Mouse (Mus musculus): ENCODE data around the gene Ada. TPM values are rescaled to one million over a fixed set of nuclear protein-coding genes. Genes with fewer than 3 reads are reported as not detected.

The Ada gene
- polyA plus RNA-seq, 1 experiment from 2014 or later, result 6.6 TPM

- WGBS, result 70% methylated on average over 5 of the region's 5 CpGs
- no peak overlapping the region for H3K4me3 ChIP-seq (replicated peaks)
- no peak overlapping the region for H3K4me2 ChIP-seq (replicated peaks)
- H3K4me1 ChIP-seq (replicated peaks), result peaks cover 7% of the 10 kb centered on the region
- no peak overlapping the region for H3K27ac ChIP-seq
- H3K9ac ChIP-seq, result no peak overlapping the region
- ATAC-seq, result no peak
- no peaks in the 10 kb centered on the region for H3K27me3 ChIP-seq (replicated peaks)
- H3K9me3 ChIP-seq, result no peaks in the 10 kb centered on the region
- 0 out of 2 replicates have a peak, but pooled peaks cover 3% of the 10 kb centered on the region for H3K36me3 ChIP-seq
Observed at GRCm38 (mm10) chr2:163726766-163727393, 23.2 kb downstream of the Ada start.

GRCm38 (mm10) chr2:163722550-163722949 lies 27.5 kb downstream of the Ada start:
- no peaks in the 10 kb centered on the region for H3K27me3 ChIP-seq (replicated peaks)
- no peak overlapping the region for H3K4me3 ChIP-seq (replicated peaks)
- H3K27ac ChIP-seq, result no peak overlapping the region
- WGBS, result 83% methylated on average over 7 of the region's 7 CpGs
- ATAC-seq, result no peak
- H3K4me2 ChIP-seq (replicated peaks), result no peak overlapping the region
- peaks cover 11% of the 10 kb centered on the region for H3K4me1 ChIP-seq (replicated peaks)
- no peaks in the 10 kb centered on the region for H3K9me3 ChIP-seq
- H3K9ac ChIP-seq, result no peak overlapping the region
- H3K36me3 ChIP-seq, result peaks cover 3% of the 10 kb centered on the region; the same call in 1 of the 2 replicates

- WGBS, result 49% methylated on average over 4 of the region's 4 CpGs
- H3K9ac ChIP-seq, result no peak overlapping the region
- H3K4me2 ChIP-seq (replicated peaks), result no peak overlapping the region
- peaks cover 21% of the 10 kb centered on the region for H3K4me1 ChIP-seq (replicated peaks)
- H3K27me3 ChIP-seq (replicated peaks), result no peaks in the 10 kb centered on the region
- H3K4me3 ChIP-seq (replicated peaks), result no peak overlapping the region
- H3K9me3 ChIP-seq, result no peaks in the 10 kb centered on the region
- H3K36me3 ChIP-seq, result no peaks in the 10 kb centered on the region; the same call in 1 of the 2 replicates
- 0 out of 2 replicates have a peak, but pooled peaks have one; percentile 18 for ATAC-seq
- H3K27ac ChIP-seq, result no peak overlapping the region
Observed at GRCm38 (mm10) chr2:163719616-163720015, 30.4 kb downstream of the Ada start.

- peak; percentile 79 for ATAC-seq
- no peaks in the 10 kb centered on the region; the same call in 1 of the 2 replicates for H3K36me3 ChIP-seq
- H3K4me1 ChIP-seq (replicated peaks), result peaks cover 20% of the 10 kb centered on the region; the same call in 1 of the 2 replicates
- H3K27ac ChIP-seq, result peak overlapping the region; percentile 54
- H3K9me3 ChIP-seq, result no peaks in the 10 kb centered on the region
- no peak overlapping the region for H3K4me3 ChIP-seq (replicated peaks)
- H3K4me2 ChIP-seq (replicated peaks), result 0 out of 2 replicates have a peak overlapping the region, but pooled peaks have one; percentile 30
- WGBS, result 31% methylated on average over 9 of the region's 9 CpGs
- no peaks in the 10 kb centered on the region for H3K27me3 ChIP-seq (replicated peaks)
- H3K9ac ChIP-seq, result no peak overlapping the region
Observed at GRCm38 (mm10) chr2:163718951-163719603, 31.0 kb downstream of the Ada start.

GRCm38 (mm10) chr2:163718526-163718925 lies 31.5 kb downstream of the Ada start:
- Histone ChIP-seq H3K36me3 (no peaks in the 10 kb centered on the region; the same call in 1 of the 2 replicates), H3K9ac (no peak overlapping the region), H3K4me1 (replicated peaks) (peaks cover 20% of the 10 kb centered on the region; the same call in 1 of the 2 replicates), H3K27ac (0 out of 2 replicates have a peak overlapping the region, but pooled peaks have one; percentile 54), H3K4me2 (replicated peaks) (no peak overlapping the region), H3K27me3 (replicated peaks) (no peaks in the 10 kb centered on the region), H3K4me3 (replicated peaks) (no peak overlapping the region), H3K9me3 (no peaks in the 10 kb centered on the region)
- 24% methylated on average over 2 of the region's 2 CpGs for WGBS
- ATAC-seq, result peak; percentile 11

GRCm38 (mm10) chr2:163716853-163717252 lies 33.2 kb downstream of the Ada start:
- H3K9ac ChIP-seq, result no peak overlapping the region
- 18% methylated on average over 6 of the region's 6 CpGs for WGBS
- H3K36me3 ChIP-seq, result no peaks in the 10 kb centered on the region; the same call in 1 of the 2 replicates
- no peaks in the 10 kb centered on the region for H3K27me3 ChIP-seq (replicated peaks)
- H3K4me3 ChIP-seq (replicated peaks), result no peak overlapping the region
- H3K4me2 ChIP-seq (replicated peaks), result no peak overlapping the region
- no peaks in the 10 kb centered on the region for H3K9me3 ChIP-seq
- H3K4me1 ChIP-seq (replicated peaks), result peaks cover 27% of the 10 kb centered on the region
- peak; percentile 67 for ATAC-seq
- 0 out of 2 replicates have a peak overlapping the region, but pooled peaks have one; percentile 24 for H3K27ac ChIP-seq

GRCm38 (mm10) chr2:163716448-163716847 lies 33.6 kb downstream of the Ada start:
- H3K9ac ChIP-seq, result no peak overlapping the region
- H3K4me1 ChIP-seq (replicated peaks), result peaks cover 27% of the 10 kb centered on the region
- no peaks in the 10 kb centered on the region for H3K27me3 ChIP-seq (replicated peaks)
- no peak overlapping the region for H3K4me2 ChIP-seq (replicated peaks)
- H3K36me3 ChIP-seq, result no peaks in the 10 kb centered on the region; the same call in 1 of the 2 replicates
- H3K4me3 ChIP-seq (replicated peaks), result no peak overlapping the region
- WGBS, result 56% methylated on average over 8 of the region's 8 CpGs
- ATAC-seq, result no peak
- 0 out of 2 replicates have a peak overlapping the region, but pooled peaks have one; percentile 22 for H3K27ac ChIP-seq
- no peaks in the 10 kb centered on the region for H3K9me3 ChIP-seq

- Histone ChIP-seq H3K36me3 (no peaks in the 10 kb centered on the region; the same call in 1 of the 2 replicates), H3K9ac (no peak overlapping the region), H3K27ac (no peak overlapping the region), H3K9me3 (no peaks in the 10 kb centered on the region), H3K27me3 (replicated peaks) (no peaks in the 10 kb centered on the region), H3K4me3 (replicated peaks) (no peak overlapping the region), H3K4me2 (replicated peaks) (no peak overlapping the region), H3K4me1 (replicated peaks) (peaks cover 24% of the 10 kb centered on the region)
- WGBS, result 83% methylated on average over 3 of the region's 3 CpGs
- ATAC-seq, result no peak
Observed at GRCm38 (mm10) chr2:163713340-163713739, 36.7 kb downstream of the Ada start.

- no peak overlapping the region for H3K4me3 ChIP-seq (replicated peaks)
- peak overlapping the region; percentile 27; the same call in 1 of the 2 replicates for H3K27ac ChIP-seq
- H3K4me1 ChIP-seq (replicated peaks), result peaks cover 24% of the 10 kb centered on the region
- H3K27me3 ChIP-seq (replicated peaks), result no peaks in the 10 kb centered on the region
- H3K9ac ChIP-seq, result no peak overlapping the region
- H3K36me3 ChIP-seq, result no peaks in the 10 kb centered on the region; the same call in 1 of the 2 replicates
- WGBS, result 79% methylated on average over 6 of the region's 6 CpGs
- no peaks in the 10 kb centered on the region for H3K9me3 ChIP-seq
- ATAC-seq, result no peak
- no peak overlapping the region for H3K4me2 ChIP-seq (replicated peaks)
Observed at GRCm38 (mm10) chr2:163712874-163713273, 37.2 kb downstream of the Ada start.

- no peak overlapping the region for H3K9ac ChIP-seq
- no peak overlapping the region for H3K4me2 ChIP-seq (replicated peaks)
- no peak overlapping the region for H3K4me3 ChIP-seq (replicated peaks)
- no peaks in the 10 kb centered on the region; the same call in 1 of the 2 replicates for H3K36me3 ChIP-seq
- peaks cover 24% of the 10 kb centered on the region for H3K4me1 ChIP-seq (replicated peaks)
- H3K9me3 ChIP-seq, result no peaks in the 10 kb centered on the region
- WGBS, result 60% methylated on average over 7 of the region's 7 CpGs
- ATAC-seq, result no peak
- H3K27ac ChIP-seq, result 0 out of 2 replicates have a peak overlapping the region, but pooled peaks have one; percentile 27
- no peaks in the 10 kb centered on the region for H3K27me3 ChIP-seq (replicated peaks)
Observed at GRCm38 (mm10) chr2:163712473-163712872, 37.6 kb downstream of the Ada start.

- Histone ChIP-seq H3K4me2 (replicated peaks) (no peak overlapping the region), H3K4me3 (replicated peaks) (no peak overlapping the region), H3K27ac (no peak overlapping the region), H3K27me3 (replicated peaks) (no peaks in the 10 kb centered on the region), H3K9ac (no peak overlapping the region), H3K36me3 (no peaks in the 10 kb centered on the region; the same call in 1 of the 2 replicates), H3K9me3 (no peaks in the 10 kb centered on the region), H3K4me1 (replicated peaks) (peaks cover 14% of the 10 kb centered on the region)
- ATAC-seq, result no peak
- WGBS, result 89% methylated on average over 8 of the region's 8 CpGs
Observed at GRCm38 (mm10) chr2:163711368-163711868, 38.6 kb downstream of the Ada start.

GRCm38 (mm10) chr2:163710606-163711159 lies 39.4 kb downstream of the Ada start:
- no peak overlapping the region for H3K27ac ChIP-seq
- no peaks in the 10 kb centered on the region for H3K27me3 ChIP-seq (replicated peaks)
- 70% methylated on average over 5 of the region's 5 CpGs for whole genome bisulfite sequencing
- H3K4me1 ChIP-seq (replicated peaks), result peaks cover 10% of the 10 kb centered on the region
- no peak overlapping the region for H3K4me3 ChIP-seq (replicated peaks)
- H3K9me3 ChIP-seq, result no peaks in the 10 kb centered on the region
- ATAC-seq, result no peak
- no peak overlapping the region for H3K9ac ChIP-seq
- no peak overlapping the region for H3K4me2 ChIP-seq (replicated peaks)
- H3K36me3 ChIP-seq, result no peaks in the 10 kb centered on the region; the same call in 1 of the 2 replicates

Measured in intestine, embryonic 15.5 days (tissue).